Mouse (Mus musculus) bone marrow macrophage, adult 2 months (primary cell): Measurements from ENCODE around the gene Fam186b. TPM values are rescaled to one million over a fixed set of nuclear protein-coding genes. Genes with fewer than 3 reads are reported as not detected.
A peak's percentile ranks its signal among the peaks of the same experiment; 100 is the strongest.
"Not testable (repeated sequence)": the region's sequence is repeated elsewhere in the genome, so short reads cannot be mapped to it uniquely, and the experiment has no call there.

Experiments used
- H3K27ac ChIP-seq: 2 replicates; pipeline ENCODE4 v1.5.1; 2012; ENCODE audit warnings: low read depth, low read length; ENCODE audit not compliant: insufficient read depth
- H3K4me1 ChIP-seq: 2 replicates; pipeline ENCODE4 v1.6.1; 2012; ENCODE audit warnings: low read length; ENCODE audit not compliant: control insufficient read depth, insufficient read depth
- H3K4me3 ChIP-seq: 2 replicates; pipeline ENCODE4 v1.5.1; 2012; ENCODE audit warnings: mild to moderate bottlenecking, low read length, moderate library complexity; ENCODE audit not compliant: insufficient read depth
- CTCF ChIP-seq: IDR thresholded peaks from 2 replicates; pipeline ENCODE4 v1.5.1; 2012; ENCODE audit warnings: low read depth, mild to moderate bottlenecking, low read length, moderate library complexity
- POLR2A ChIP-seq: IDR thresholded peaks from 2 replicates; pipeline ENCODE4 v1.6.1; 2012; ENCODE audit warnings: mild to moderate bottlenecking, low read depth, low read length, borderline replicate concordance
- polyA plus RNA-seq: library from polyadenylated mRNA; stranded (reverse); fragments of >200 nt; gene quantifications from 2 replicates; pipeline ENCODE4 v1.2.4, GENCODE M21; 2012; ENCODE audit not compliant: missing spikeins, insufficient read depth, insufficient read length

Fam186b gene
- polyA plus RNA-seq, 1 experiment = not detected

GRCm38 (mm10) chr15:99264363-99264762 is 31.3 kb downstream of the Fam186b start:
- TF ChIP-seq POLR2A = no peak
- TF ChIP-seq CTCF = no peak
- H3K4me1 ChIP-seq = peaks cover 11% of the 10 kb centered on the region
- no peak overlapping the region for H3K27ac ChIP-seq
- no peak overlapping the region for H3K4me3 ChIP-seq

- no peak overlapping the region for H3K4me3 ChIP-seq
- no peak overlapping the region for H3K27ac ChIP-seq
- no peak for TF ChIP-seq CTCF
- TF ChIP-seq POLR2A = no peak
- H3K4me1 ChIP-seq = peaks cover 11% of the 10 kb centered on the region
These were observed 33.0 kb downstream of the Fam186b start for GRCm38 (mm10) chr15:99262702-99263101.

- Histone ChIP-seq H3K4me3 (peak overlapping the region; percentile 18), H3K27ac (peak overlapping the region; percentile 18), H3K4me1 (peaks cover 15% of the 10 kb centered on the region)
- TF ChIP-seq CTCF = no peak
- TF ChIP-seq POLR2A = no peak
These were observed 35.9 kb downstream of the Fam186b start for GRCm38 (mm10) chr15:99259730-99260252.

- Histone ChIP-seq H3K27ac (peak overlapping the region; percentile 10), H3K4me1 (peaks cover 19% of the 10 kb centered on the region), H3K4me3 (peak overlapping the region; percentile 18)
- TF ChIP-seq CTCF (no peak), POLR2A (no peak)
These were observed 36.4 kb downstream of the Fam186b start for GRCm38 (mm10) chr15:99259167-99259729.

- TF ChIP-seq CTCF = no peak
- no peak for TF ChIP-seq POLR2A
- H3K27ac ChIP-seq = no peak overlapping the region
- H3K4me1 ChIP-seq = peaks cover 20% of the 10 kb centered on the region
- H3K4me3 ChIP-seq = no peak overlapping the region
These were observed 40.4 kb downstream of the Fam186b start for GRCm38 (mm10) chr15:99255241-99255749.

GRCm38 (mm10) chr15:99254477-99255005 is 41.1 kb downstream of the Fam186b start:
- H3K27ac ChIP-seq = no peak overlapping the region
- TF ChIP-seq POLR2A (no peak), CTCF (no peak)
- peaks cover 17% of the 10 kb centered on the region for H3K4me1 ChIP-seq
- H3K4me3 ChIP-seq = no peak overlapping the region

GRCm38 (mm10) chr15:99253772-99254171 is 41.9 kb downstream of the Fam186b start:
- Histone ChIP-seq H3K4me1 (peaks cover 15% of the 10 kb centered on the region), H3K27ac (no peak overlapping the region), H3K4me3 (no peak overlapping the region)
- no peak for TF ChIP-seq POLR2A
- no peak for TF ChIP-seq CTCF

GRCm38 (mm10) chr15:99253175-99253479 is 42.6 kb downstream of the Fam186b start:
- Histone ChIP-seq H3K4me1 (peaks cover 15% of the 10 kb centered on the region), H3K4me3 (peak overlapping the region; percentile 76; the same call in 1 of the 2 replicates)
- H3K27ac ChIP-seq = not testable (repeated sequence)

- TF ChIP-seq POLR2A = no peak
- 0 out of 2 replicates have a peak, but pooled peaks have one; percentile 24 for TF ChIP-seq CTCF
- Histone ChIP-seq H3K4me1 (peaks cover 15% of the 10 kb centered on the region), H3K4me3 (peak overlapping the region; percentile 76), H3K27ac (peak overlapping the region; percentile 96)
These were observed 43.1 kb downstream of the Fam186b start for GRCm38 (mm10) chr15:99252381-99253174.
